Mouse (Mus musculus) forebrain, embryonic 11.5 days (tissue): ENCODE measurements around the gene Gucy2g. TPM values are rescaled to one million over a fixed set of nuclear protein-coding genes. Genes with fewer than 3 reads are reported as not detected.

ENCODE experiments used
- ATAC-seq: fragments of 200-750 bp; cut with Nextera tagmentation; replicated peaks from 2 replicates; pipeline ENCODE4 v1.8.0; 2017; ENCODE audit warnings: moderate TSS enrichment; ENCODE audit not compliant: low FRiP score
- DNase-seq: peaks from one replicate; pipeline ENCODE4 v3.0.0-alpha.2; 2017; ENCODE audit warnings: low spot score
- H3K27ac ChIP-seq: fragments of 300-500 bp; sonication (generic); 2 replicates; pipeline ENCODE4 v1.5.1; 2014; ENCODE audit warnings: low read depth, low read length
- H3K27me3 ChIP-seq: fragments of 300-500 bp; sonication (generic); 2 replicates; pipeline ENCODE4 v1.6.1; 2014; ENCODE audit warnings: mild to moderate bottlenecking, low read length, mixed read lengths; ENCODE audit not compliant: control insufficient read depth, insufficient read depth
- H3K36me3 ChIP-seq: fragments of 300-500 bp; sonication (generic); 2 replicates; pipeline ENCODE4 v1.6.1; 2014; ENCODE audit warnings: mild to moderate bottlenecking, low read length, moderate library complexity, mixed read lengths; ENCODE audit not compliant: control insufficient read depth, insufficient read depth
- H3K4me1 ChIP-seq: fragments of 300-500 bp; sonication (generic); replicated peaks from 2 replicates; pipeline ENCODE4 v1.6.1; 2014; ENCODE audit warnings: low read length, mixed read lengths; ENCODE audit not compliant: control insufficient read depth, insufficient read depth
- H3K4me2 ChIP-seq: fragments of 300-500 bp; sonication (generic); 2 replicates; pipeline ENCODE4 v1.6.1; 2014; ENCODE audit warnings: low read depth, mild to moderate bottlenecking, low read length, moderate library complexity, mixed read lengths; ENCODE audit not compliant: severe bottlenecking
- H3K4me3 ChIP-seq: fragments of 300-500 bp; sonication (generic); 2 replicates; pipeline ENCODE4 v1.5.1; 2014; ENCODE audit warnings: low read depth, low read length
- H3K9ac ChIP-seq: fragments of 300-500 bp; sonication (generic); 2 replicates; pipeline ENCODE4 v1.6.1; 2014; ENCODE audit warnings: low read length
- H3K9me3 ChIP-seq: fragments of 300-500 bp; sonication (generic); 2 replicates; pipeline ENCODE4 v1.6.1; 2016; ENCODE audit warnings: low read length, mixed read lengths; ENCODE audit not compliant: control insufficient read depth
- WGBS: fragments of 180-500 bp; shearing (Covaris S2); extraction: QIAGEN DNeasy Blood & Tissue Kit; methylation state at CpG from one replicate; pipeline ENCODE4 v1.1.7; 2014; 5-methylcytosine and 5-hydroxymethylcytosine counted together
- polyA plus RNA-seq: library from polyadenylated mRNA; unstranded; fragments of >200 nt; fragmentation: Nextera tagmentation; extraction: Ambion mirVana; gene quantifications from 2 replicates; pipeline ENCODE4 v1.2.1, GENCODE M21; 2014

Gene Gucy2g
- polyA plus RNA-seq: not detected in 2 replicates

- no peak for DNase-seq
- Histone ChIP-seq H3K9ac (no peak within 1 kb of the TSS), H3K4me2 (no peak within 1 kb of the TSS), H3K4me3 (no peak within 1 kb of the TSS), H3K36me3 (no peaks in the 10 kb centered on the region), H3K9me3 (no peaks in the 10 kb centered on the region), H3K4me1 (no peaks in the 10 kb centered on the region), H3K27ac (no peak within 1 kb of the TSS), H3K27me3 (no peaks in the 10 kb centered on the region)
- ATAC-seq: no peak
- 78% methylated on average over 6 of the region's 6 CpGs for WGBS
These were observed at the start of gene Gucy2g for GRCm38 (mm10) chr19:55241186-55241645. Gucy2g (minus strand) TSS chr19:55241236.

GRCm38 (mm10) chr19:55288974-55289373 is 47.9 kb upstream of the Gucy2g start:
- H3K4me2 ChIP-seq: no peak overlapping the region
- DNase-seq (no peak), ATAC-seq (no peak)
- no peaks in the 10 kb centered on the region; the same call in 1 of the 2 replicates for H3K36me3 ChIP-seq
- no peak overlapping the region for H3K4me3 ChIP-seq
- H3K4me1 ChIP-seq: no peaks in the 10 kb centered on the region
- no peak overlapping the region for H3K9ac ChIP-seq
- H3K9me3 ChIP-seq: no peaks in the 10 kb centered on the region
- no peaks in the 10 kb centered on the region for H3K27me3 ChIP-seq
- H3K27ac ChIP-seq: no peak overlapping the region

- H3K27ac ChIP-seq: no peak overlapping the region
- no peak for ATAC-seq
- H3K9ac ChIP-seq: no peak overlapping the region
- no peaks in the 10 kb centered on the region for H3K4me1 ChIP-seq
- H3K36me3 ChIP-seq: no peaks in the 10 kb centered on the region; the same call in 1 of the 2 replicates
- no peak overlapping the region for H3K4me3 ChIP-seq
- 90% methylated on average over 4 of the region's 4 CpGs for WGBS
- H3K4me2 ChIP-seq: no peak overlapping the region
- H3K27me3 ChIP-seq: no peaks in the 10 kb centered on the region
- H3K9me3 ChIP-seq: no peaks in the 10 kb centered on the region
- DNase-seq: no peak
These were observed 45.0 kb upstream of the Gucy2g start for GRCm38 (mm10) chr19:55286034-55286433.

- H3K9me3 ChIP-seq: no peaks in the 10 kb centered on the region
These were observed 43.1 kb upstream of the Gucy2g start for GRCm38 (mm10) chr19:55284093-55284492.

GRCm38 (mm10) chr19:55276770-55277169 is 35.7 kb upstream of the Gucy2g start:
- Histone ChIP-seq H3K27me3 (no peaks in the 10 kb centered on the region), H3K36me3 (no peaks in the 10 kb centered on the region), H3K4me3 (no peak overlapping the region), H3K4me1 (no peaks in the 10 kb centered on the region), H3K9ac (no peak overlapping the region), H3K27ac (no peak overlapping the region), H3K9me3 (no peaks in the 10 kb centered on the region), H3K4me2 (no peak overlapping the region)
- no peak for ATAC-seq
- DNase-seq: no peak
- WGBS: 89% methylated on average over 3 of the region's 3 CpGs

More at GRCm38 (mm10) chr19:55284093-55284492, 43.1 kb upstream of the Gucy2g start:
- ATAC-seq (no peak), DNase-seq (no peak)
- Histone ChIP-seq H3K9ac (no peak overlapping the region), H3K4me3 (no peak overlapping the region), H3K36me3 (no peaks in the 10 kb centered on the region; the same call in 1 of the 2 replicates), H3K27ac (no peak overlapping the region), H3K4me2 (no peak overlapping the region), H3K4me1 (no peaks in the 10 kb centered on the region), H3K27me3 (no peaks in the 10 kb centered on the region)
- WGBS: 90% methylated on average over 4 of the region's 4 CpGs

GRCm38 (mm10) chr19:55276100-55276499 is 35.1 kb upstream of the Gucy2g start:
- Histone ChIP-seq H3K4me3 (no peak overlapping the region), H3K27me3 (no peaks in the 10 kb centered on the region), H3K4me2 (no peak overlapping the region), H3K9me3 (no peaks in the 10 kb centered on the region), H3K9ac (no peak overlapping the region), H3K4me1 (peaks cover 2% of the 10 kb centered on the region; the same call in 1 of the 2 replicates), H3K27ac (no peak overlapping the region), H3K36me3 (no peaks in the 10 kb centered on the region)
- WGBS: 85% methylated on average over 4 of the region's 4 CpGs
- DNase-seq (no peak), ATAC-seq (no peak)

- H3K4me2 ChIP-seq: no peak overlapping the region
- DNase-seq: no peak
- no peak overlapping the region for H3K27ac ChIP-seq
- H3K9me3 ChIP-seq: no peaks in the 10 kb centered on the region
- no peaks in the 10 kb centered on the region for H3K27me3 ChIP-seq
- ATAC-seq: no peak
- peaks cover 2% of the 10 kb centered on the region; the same call in 1 of the 2 replicates for H3K4me1 ChIP-seq
- 84% methylated on average over 6 of the region's 6 CpGs for WGBS
- H3K4me3 ChIP-seq: no peak overlapping the region
- H3K36me3 ChIP-seq: no peaks in the 10 kb centered on the region
- H3K9ac ChIP-seq: no peak overlapping the region
These were observed 32.3 kb upstream of the Gucy2g start for GRCm38 (mm10) chr19:55273340-55273739.

GRCm38 (mm10) chr19:55271448-55271847 is 30.4 kb upstream of the Gucy2g start:
- DNase-seq (no peak), ATAC-seq (no peak)
- H3K4me3 ChIP-seq: no peak overlapping the region
- H3K4me2 ChIP-seq: no peak overlapping the region
- 25% methylated on average over 3 of the region's 3 CpGs for WGBS
- no peaks in the 10 kb centered on the region for H3K27me3 ChIP-seq
- H3K4me1 ChIP-seq: peaks cover 2% of the 10 kb centered on the region; the same call in 1 of the 2 replicates
- no peaks in the 10 kb centered on the region for H3K9me3 ChIP-seq
- no peak overlapping the region for H3K27ac ChIP-seq
- H3K9ac ChIP-seq: no peak overlapping the region
- H3K36me3 ChIP-seq: no peaks in the 10 kb centered on the region

GRCm38 (mm10) chr19:55269051-55269450 is 28.0 kb upstream of the Gucy2g start:
- H3K4me3 ChIP-seq: no peak overlapping the region
- H3K27me3 ChIP-seq: no peaks in the 10 kb centered on the region
- DNase-seq (no peak), ATAC-seq (no peak)
- no peak overlapping the region for H3K27ac ChIP-seq
- H3K4me1 ChIP-seq: peaks cover 2% of the 10 kb centered on the region; the same call in 1 of the 2 replicates
- no peaks in the 10 kb centered on the region for H3K9me3 ChIP-seq
- H3K36me3 ChIP-seq: no peaks in the 10 kb centered on the region
- no peak overlapping the region for H3K9ac ChIP-seq
- 85% methylated on average over 5 of the region's 5 CpGs for WGBS
- no peak overlapping the region for H3K4me2 ChIP-seq
